Comparison of ENCODE assay signal across 22 mouse cellular contexts in the genomic region with DNA sequence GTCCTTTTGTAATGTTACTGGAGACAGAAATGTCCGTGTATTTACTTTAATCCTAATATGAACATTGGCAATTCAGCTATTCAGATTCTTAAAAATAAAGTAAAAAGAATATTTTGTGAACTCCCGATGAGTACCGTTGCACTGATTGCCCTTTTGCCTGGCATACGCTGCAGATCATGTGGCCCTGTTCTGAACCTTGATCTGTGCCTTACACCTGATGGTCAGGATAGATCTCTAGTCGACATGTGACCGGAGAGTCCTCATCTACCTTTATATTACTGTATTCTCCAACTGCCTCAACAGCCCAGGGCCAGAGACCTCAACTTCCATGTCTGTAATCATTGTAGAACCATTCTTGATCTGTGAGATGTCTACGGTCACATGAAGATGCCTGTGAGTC.
"Had no signal": no experiment of that assay in that cellular context is flagged by ENCODE, and none has a peak within 500 bp of the region (broad histone marks: within the 10 kb centered on the region; RNA-seq: fewer than 3 reads in every experiment).

No protein-coding gene starts in this region.

- H3K9ac ChIP-seq: limb, embryonic 12.5 days; limb, embryonic 15.5 days; liver, embryonic 14.5 days; lung, embryonic 15.5 days; midbrain, embryonic 13.5 days; neural tube, embryonic 13.5 days; stomach, embryonic 15.5 days had no signal

- ATAC-seq: hindbrain, embryonic 16.5 days; midbrain, embryonic 13.5 days; midbrain, embryonic 16.5 days had no signal

- H3K9me3 ChIP-seq: limb, embryonic 12.5 days; limb, embryonic 15.5 days; lung, embryonic 15.5 days; megakaryocyte, embryonic 14.5 days; midbrain, embryonic 10.5 days; midbrain, embryonic 13.5 days; neural tube, embryonic 13.5 days; stomach, embryonic 15.5 days had no signal

- H3K4me1 ChIP-seq: limb, embryonic 12.5 days; lung, embryonic 15.5 days; midbrain, embryonic 10.5 days; stomach, embryonic 15.5 days had no signal

- H3K27ac ChIP-seq: limb, embryonic 12.5 days; limb, embryonic 15.5 days; liver, embryonic 14.5 days; lung, embryonic 15.5 days; midbrain, embryonic 10.5 days; midbrain, embryonic 13.5 days; neural tube, embryonic 13.5 days; stomach, embryonic 15.5 days had no signal

- DNase-seq: kidney, adult 18-20 months; kidney, postnatal 14 days; left cerebral cortex, postnatal 4 days; lung, adult 18-20 months; lung, postnatal 10 days; lung, postnatal 36 days; retina, postnatal 1 day; right cerebral cortex, postnatal 25 days; spleen, adult 18-20 months; thymus, postnatal 25 days had no signal

- H3K4me3 ChIP-seq: limb, embryonic 12.5 days; limb, embryonic 15.5 days; lung, embryonic 15.5 days; megakaryocyte, embryonic 14.5 days; midbrain, embryonic 10.5 days; midbrain, embryonic 13.5 days; myocyte; neural tube, embryonic 13.5 days; stomach, embryonic 15.5 days had no signal

- H3K27me3 ChIP-seq: limb, embryonic 12.5 days; limb, embryonic 15.5 days; lung, embryonic 15.5 days; megakaryocyte, embryonic 14.5 days; midbrain, embryonic 13.5 days; neural tube, embryonic 13.5 days; stomach, embryonic 15.5 days had no signal

- H3K4me2 ChIP-seq: limb, embryonic 12.5 days; limb, embryonic 15.5 days; lung, embryonic 15.5 days; midbrain, embryonic 13.5 days; neural tube, embryonic 13.5 days; stomach, embryonic 15.5 days had no signal
